Mouse (Mus musculus) embryonic facial prominence, embryonic 10.5 days (tissue): ENCODE results near the gene Fam71b. TPM values are rescaled to one million over a fixed set of nuclear protein-coding genes. Genes with fewer than 3 reads are reported as not detected.
"Not testable (repeated sequence)": the region's sequence is repeated elsewhere in the genome, so short reads cannot be mapped to it uniquely, and the experiment has no call there.

Experiments
- DNase-seq: peaks from one replicate; pipeline ENCODE4 v3.0.0-alpha.2; 2017; ENCODE audit warnings: low spot score
- H3K27ac ChIP-seq: fragments of 300-500 bp; sonication (generic); replicated peaks from 2 replicates; pipeline ENCODE4 v1.5.1; 2016; ENCODE audit warnings: mild to moderate bottlenecking
- H3K27me3 ChIP-seq: fragments of 300-500 bp; sonication (generic); replicated peaks from 2 replicates; pipeline ENCODE4 v1.6.1; 2016; ENCODE audit warnings: low read depth, mild to moderate bottlenecking; ENCODE audit not compliant: poor library complexity, severe bottlenecking
- H3K36me3 ChIP-seq: fragments of 300-500 bp; sonication (generic); replicated peaks from 2 replicates; pipeline ENCODE4 v1.6.1; 2016; ENCODE audit warnings: mild to moderate bottlenecking, moderate library complexity
- H3K4me1 ChIP-seq: fragments of 300-500 bp; sonication (generic); 2 replicates; pipeline ENCODE4 v1.6.1; 2016
- H3K4me3 ChIP-seq: fragments of 300-500 bp; sonication (generic); 2 replicates; pipeline ENCODE4 v1.5.1; 2016; ENCODE audit warnings: mild to moderate bottlenecking, moderate library complexity
- H3K9me3 ChIP-seq: fragments of 300-500 bp; sonication (generic); 2 replicates; pipeline ENCODE4 v1.6.1; 2016; ENCODE audit warnings: mild to moderate bottlenecking
- WGBS: fragments of 180-500 bp; shearing (Covaris S2); methylation state at CpG from one replicate; pipeline ENCODE4 v1.1.7; 2016; 5-methylcytosine and 5-hydroxymethylcytosine counted together
- polyA plus RNA-seq: library from polyadenylated mRNA; unstranded; fragments of >200 nt; fragmentation: Nextera tagmentation; extraction: Ambion mirVana; gene quantifications from 2 replicates; pipeline ENCODE4 v1.2.1, GENCODE M21; 2016

Gene Fam71b
- polyA plus RNA-seq, 1 experiment from 2014 or later, result not detected

GRCm38 (mm10) chr11:46410018-46410563 is 13.7 kb downstream of the Fam71b start:
- Histone ChIP-seq H3K4me1 (peaks cover 9% of the 10 kb centered on the region), H3K9me3 (no peaks in the 10 kb centered on the region), H3K27me3 (peaks cover 16% of the 10 kb centered on the region; the same call in 1 of the 2 replicates), H3K4me3 (no peak overlapping the region), H3K27ac (no peak overlapping the region), H3K36me3 (no peaks in the 10 kb centered on the region)
- no peak for DNase-seq
- WGBS, result 40% methylated on average over 2 of the region's 2 CpGs

GRCm38 (mm10) chr11:46418438-46418837 is 22.1 kb downstream of the Fam71b start:
- WGBS, result 51% methylated on average over 1 of the region's 1 CpGs

GRCm38 (mm10) chr11:46418860-46419259 is 22.5 kb downstream of the Fam71b start:
- Histone ChIP-seq H3K4me3 (no peak overlapping the region), H3K4me1 (0 out of 2 replicates have a peak, but pooled peaks cover 4% of the 10 kb centered on the region), H3K9me3 (no peaks in the 10 kb centered on the region), H3K27ac (no peak overlapping the region), H3K27me3 (no peaks in the 10 kb centered on the region), H3K36me3 (no peaks in the 10 kb centered on the region)
- DNase-seq, result no peak
- 94% methylated on average over 5 of the region's 5 CpGs for WGBS

More at GRCm38 (mm10) chr11:46418438-46418837, 22.1 kb downstream of the Fam71b start:
- Histone ChIP-seq H3K4me1 (0 out of 2 replicates have a peak, but pooled peaks cover 4% of the 10 kb centered on the region), H3K36me3 (no peaks in the 10 kb centered on the region), H3K4me3 (no peak overlapping the region), H3K9me3 (no peaks in the 10 kb centered on the region), H3K27ac (no peak overlapping the region), H3K27me3 (no peaks in the 10 kb centered on the region)
- DNase-seq, result no peak

GRCm38 (mm10) chr11:46421086-46421888 is 24.9 kb downstream of the Fam71b start:
- no peaks in the 10 kb centered on the region for H3K36me3 ChIP-seq
- 0 out of 2 replicates have a peak, but pooled peaks cover 4% of the 10 kb centered on the region for H3K4me1 ChIP-seq
- H3K27ac ChIP-seq, result no peak overlapping the region
- H3K4me3 ChIP-seq, result no peak overlapping the region
- no peaks in the 10 kb centered on the region for H3K27me3 ChIP-seq
- no peaks in the 10 kb centered on the region for H3K9me3 ChIP-seq
- DNase-seq, result no peak
- 85% methylated on average over 8 of the region's 8 CpGs for WGBS

GRCm38 (mm10) chr11:46428131-46428530 is 31.8 kb downstream of the Fam71b start:
- not testable (repeated sequence) for H3K4me3 ChIP-seq, H3K4me1 ChIP-seq, DNase-seq, H3K27me3 ChIP-seq, H3K9me3 ChIP-seq, H3K36me3 ChIP-seq, H3K27ac ChIP-seq
- 44% methylated on average over 4 of the region's 4 CpGs for WGBS

GRCm38 (mm10) chr11:46430123-46430522 is 33.8 kb downstream of the Fam71b start:
- WGBS, result 92% methylated on average over 2 of the region's 2 CpGs

GRCm38 (mm10) chr11:46431129-46431528 is 34.8 kb downstream of the Fam71b start:
- H3K9me3 ChIP-seq, result no peaks in the 10 kb centered on the region
- H3K27me3 ChIP-seq, result no peaks in the 10 kb centered on the region
- H3K36me3 ChIP-seq, result no peaks in the 10 kb centered on the region
- H3K4me1 ChIP-seq, result 0 out of 2 replicates have a peak, but pooled peaks cover 2% of the 10 kb centered on the region
- 27% methylated on average over 3 of the region's 3 CpGs for WGBS
- peak; percentile 79 for DNase-seq
- no peak overlapping the region for H3K4me3 ChIP-seq
- H3K27ac ChIP-seq, result no peak overlapping the region

More at GRCm38 (mm10) chr11:46430123-46430522, 33.8 kb downstream of the Fam71b start:
- Histone ChIP-seq H3K4me1 (no peaks in the 10 kb centered on the region), H3K36me3 (no peaks in the 10 kb centered on the region), H3K27ac (no peak overlapping the region), H3K27me3 (no peaks in the 10 kb centered on the region), H3K4me3 (no peak overlapping the region), H3K9me3 (no peaks in the 10 kb centered on the region)
- DNase-seq, result no peak

GRCm38 (mm10) chr11:46435363-46435762 is 39.0 kb downstream of the Fam71b start:
- Histone ChIP-seq H3K4me1 (peaks cover 12% of the 10 kb centered on the region), H3K27me3 (no peaks in the 10 kb centered on the region), H3K9me3 (no peaks in the 10 kb centered on the region), H3K36me3 (peaks cover 19% of the 10 kb centered on the region), H3K4me3 (no peak overlapping the region), H3K27ac (no peak overlapping the region)
- no peak for DNase-seq

- Histone ChIP-seq H3K27ac (peak within 1 kb of the TSS; percentile 95), H3K36me3 (peaks cover 34% of the 10 kb centered on the region), H3K27me3 (no peaks in the 10 kb centered on the region), H3K4me1 (peaks cover 12% of the 10 kb centered on the region), H3K4me3 (peak within 1 kb of the TSS; percentile 79), H3K9me3 (no peaks in the 10 kb centered on the region)
- DNase-seq, result peak; percentile 94
- under 1% methylated on average over 59 of the region's 59 CpGs for WGBS
These were observed 40.5 kb downstream of the Fam71b start, which contains the start of gene Med7 for GRCm38 (mm10) chr11:46436760-46437458. Med7 (plus strand) TSS chr11:46436925.

- H3K4me3 ChIP-seq, result peak overlapping the region; percentile 79
- H3K36me3 ChIP-seq, result peaks cover 40% of the 10 kb centered on the region
- WGBS, result 2% methylated on average over 23 of the region's 23 CpGs
- H3K9me3 ChIP-seq, result no peaks in the 10 kb centered on the region
- H3K4me1 ChIP-seq, result peaks cover 12% of the 10 kb centered on the region
- no peaks in the 10 kb centered on the region for H3K27me3 ChIP-seq
- DNase-seq, result peak; percentile 71
- H3K27ac ChIP-seq, result peak overlapping the region; percentile 95
These were observed 41.2 kb downstream of the Fam71b start for GRCm38 (mm10) chr11:46437459-46438000.

GRCm38 (mm10) chr11:46439005-46439543 is 42.7 kb downstream of the Fam71b start:
- no peaks in the 10 kb centered on the region for H3K27me3 ChIP-seq
- peaks cover 53% of the 10 kb centered on the region for H3K36me3 ChIP-seq
- 91% methylated on average over 5 of the region's 5 CpGs for WGBS
- no peaks in the 10 kb centered on the region for H3K9me3 ChIP-seq
- no peak overlapping the region for H3K4me3 ChIP-seq
- no peak overlapping the region for H3K27ac ChIP-seq
- peaks cover 12% of the 10 kb centered on the region for H3K4me1 ChIP-seq
- no peak for DNase-seq

- DNase-seq, result no peak
- Histone ChIP-seq H3K27ac (no peak overlapping the region), H3K4me1 (peaks cover 7% of the 10 kb centered on the region), H3K4me3 (no peak overlapping the region), H3K27me3 (no peaks in the 10 kb centered on the region), H3K36me3 (peaks cover 53% of the 10 kb centered on the region), H3K9me3 (no peaks in the 10 kb centered on the region)
- 88% methylated on average over 1 of the region's 1 CpGs for WGBS
These were observed 45.4 kb downstream of the Fam71b start for GRCm38 (mm10) chr11:46441774-46442173.
